Mouse (Mus musculus): ENCODE results near the gene Tmem63b.

The Tmem63b gene

GRCm38 (mm10) chr17:45686716-45687115 is at the start of gene Tmem63b:
TSS of gene Tmem63b (minus strand) at chr17:45686905.
- no peak for DNase-seq (ENCODE audit: low spot score in 2 of 2)

- peak; percentile 48 to 66 for DNase-seq (ENCODE audit: low spot score in 2 of 2)
Observed at GRCm38 (mm10) chr17:45735382-45736310, 48.9 kb upstream of the Tmem63b start.

- no peak for DNase-seq (ENCODE audit: low spot score in 2 of 2)
Observed at GRCm38 (mm10) chr17:45734881-45735280, 48.2 kb upstream of the Tmem63b start.

DNA sequence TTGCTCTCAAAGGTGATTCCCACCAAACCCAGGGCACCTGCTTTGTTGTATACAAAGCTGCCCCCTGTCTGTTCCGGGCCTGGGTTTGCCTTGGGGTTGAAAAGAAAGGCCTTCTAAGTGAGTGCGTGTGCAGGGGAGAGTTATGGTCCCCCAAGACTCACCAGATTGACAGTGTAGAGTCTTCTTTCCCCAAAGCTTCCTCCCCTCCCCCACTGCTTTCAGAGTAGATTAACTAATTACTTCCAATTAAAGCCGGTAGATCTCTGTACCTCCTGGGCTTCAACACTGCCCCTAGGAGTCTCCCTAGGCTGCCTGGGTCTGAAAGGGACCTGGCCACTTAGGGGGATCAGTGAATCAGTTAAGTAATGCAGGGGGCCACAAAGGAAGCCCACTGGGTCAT is 47.6 kb upstream of the Tmem63b start:
- DNase-seq (ENCODE audit: low spot score in 2 of 2), result no peak

- no peak for DNase-seq (ENCODE audit: low spot score in 2 of 2)
Observed at GRCm38 (mm10) chr17:45733735-45734301, 47.1 kb upstream of the Tmem63b start, which contains the start of gene 1600014C23Rik. TSS of gene 1600014C23Rik (minus strand) at chr17:45733844.

DNA sequence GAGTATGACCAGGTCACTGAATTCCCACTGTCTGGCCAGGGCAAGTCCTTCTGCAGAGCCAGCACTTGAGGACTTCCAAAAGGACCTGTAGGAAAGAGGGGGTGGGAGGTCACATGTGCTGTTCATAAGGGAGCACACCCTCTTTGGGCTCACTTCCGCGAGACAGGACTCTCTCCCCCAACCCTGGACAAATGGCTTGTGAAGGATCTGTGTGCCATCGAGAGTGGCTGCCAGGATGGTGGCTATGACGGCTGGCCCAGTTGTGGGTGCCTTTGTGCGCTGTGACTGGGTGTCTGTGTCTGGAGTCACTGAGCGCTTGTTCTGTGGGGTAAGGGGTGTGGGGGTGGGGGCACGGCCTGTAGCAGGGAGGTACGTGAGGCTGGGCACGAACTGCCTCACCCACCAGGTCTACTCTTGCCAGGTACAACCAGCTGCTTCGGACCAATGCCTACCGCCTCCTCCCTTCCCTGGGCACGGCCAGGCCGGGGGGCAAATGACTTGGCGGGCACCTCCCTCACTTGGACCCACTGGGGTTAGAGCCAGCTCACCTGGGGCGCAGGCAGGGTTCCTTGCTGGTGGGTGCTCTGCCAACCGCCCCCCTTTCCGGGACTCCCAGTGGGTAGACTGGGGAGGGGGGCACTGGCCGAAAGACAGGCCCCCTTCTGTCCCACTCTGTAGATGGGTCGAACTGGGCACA is 46.5 kb upstream of the Tmem63b start:
- no peak for DNase-seq (ENCODE audit: low spot score in 2 of 2)

DNA sequence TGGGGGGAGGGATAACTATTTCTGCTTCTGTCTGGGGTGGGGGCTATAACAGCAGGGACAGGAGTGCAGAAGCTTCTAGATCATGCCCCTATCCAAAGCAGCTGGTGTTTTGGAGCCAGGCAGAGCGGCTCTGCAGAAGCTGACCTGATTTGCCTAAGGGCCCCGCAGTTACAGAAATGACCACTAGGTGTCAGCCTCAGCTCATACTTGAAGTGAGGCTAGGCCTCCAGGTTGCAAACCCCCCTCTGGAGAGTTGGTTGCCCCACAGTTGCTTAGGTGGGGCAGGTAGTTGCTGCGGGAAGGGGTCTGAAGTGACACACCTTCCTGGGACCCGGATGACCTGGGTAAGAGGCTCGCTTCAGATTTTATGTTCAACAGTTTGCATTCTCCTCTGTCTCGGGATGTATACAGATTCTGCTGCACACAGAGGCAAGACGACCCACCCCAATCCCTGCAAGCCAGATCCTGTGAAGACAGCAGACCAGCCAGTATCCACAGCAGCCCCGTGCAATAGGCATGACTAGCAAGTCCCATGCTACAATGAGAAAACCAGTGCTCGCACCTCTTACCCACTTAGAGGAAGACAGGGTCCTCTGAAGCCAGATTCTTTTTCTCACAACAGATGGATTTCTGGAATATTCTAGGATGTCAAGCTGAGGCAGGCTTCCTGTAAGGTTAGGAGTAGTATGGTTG is 44.6 kb upstream of the Tmem63b start:
- DNase-seq (ENCODE audit: low spot score in 2 of 2), result peak; percentile 58 to 76

DNA sequence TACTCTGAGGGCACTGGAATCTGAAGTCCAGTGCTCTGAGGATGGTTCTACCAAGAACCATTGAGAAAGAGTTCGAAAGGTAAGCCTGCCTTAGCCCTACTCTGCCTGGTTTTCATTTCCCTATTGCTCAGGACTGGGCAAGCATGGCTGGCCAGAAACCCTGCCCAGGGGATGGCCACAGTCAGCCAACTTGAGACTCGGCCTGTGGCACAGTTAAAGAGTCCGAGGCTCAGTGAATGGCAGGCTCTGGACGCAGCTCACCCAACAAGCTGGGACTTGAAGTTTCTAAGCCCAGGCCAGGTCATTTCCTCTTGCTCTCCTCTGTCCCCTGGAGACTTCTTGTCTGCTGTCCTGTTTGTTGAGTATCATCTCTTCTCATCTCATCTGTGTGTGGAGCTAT is 44.0 kb upstream of the Tmem63b start:
- DNase-seq (ENCODE audit: low spot score in 2 of 2), result no peak

GRCm38 (mm10) chr17:45729387-45729786 is 42.7 kb upstream of the Tmem63b start:
- DNase-seq (ENCODE audit: low spot score in 2 of 2), result no peak

DNA sequence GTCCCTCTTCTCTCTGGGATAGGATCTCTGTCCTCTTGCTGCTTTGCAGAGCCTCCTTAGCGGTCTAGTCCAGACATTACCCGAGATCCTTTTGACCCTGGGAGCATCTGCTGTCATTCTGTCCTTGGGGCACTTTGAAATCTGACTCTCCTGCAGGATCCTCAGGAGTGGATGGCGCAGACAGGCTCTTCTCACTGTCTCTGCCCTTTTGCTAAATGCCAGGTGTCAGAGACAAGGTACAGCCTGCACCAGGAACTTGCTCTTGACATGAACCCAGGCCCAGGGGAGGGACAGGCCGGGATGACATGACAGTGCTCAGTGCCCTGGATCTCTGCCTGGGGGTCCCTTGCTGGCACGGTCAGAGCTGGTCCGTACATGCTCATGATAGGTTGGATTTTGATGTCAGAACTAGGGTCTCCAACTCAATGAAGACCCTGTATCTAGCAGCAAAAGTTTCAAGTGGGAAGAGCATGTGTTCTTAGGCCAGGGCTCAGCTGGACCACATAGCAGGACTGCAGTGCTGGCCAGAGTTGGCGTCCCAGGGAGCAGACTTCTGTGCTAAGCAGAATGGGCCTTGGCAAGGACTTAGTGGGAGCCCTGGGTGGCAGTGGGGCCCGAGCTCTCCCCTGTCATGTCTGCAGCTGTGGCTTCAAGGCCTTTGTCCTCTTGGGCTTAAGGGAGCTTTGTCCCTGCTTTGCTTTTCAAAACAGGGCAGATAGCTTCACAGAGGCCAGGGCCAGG is 41.4 kb upstream of the Tmem63b start:
- no peak for DNase-seq (ENCODE audit: low spot score in 2 of 2)

GRCm38 (mm10) chr17:45727481-45727880 is 40.8 kb upstream of the Tmem63b start:
- no peak for DNase-seq (ENCODE audit: low spot score in 2 of 2)

GRCm38 (mm10) chr17:45726249-45726648 is 39.5 kb upstream of the Tmem63b start:
- DNase-seq (ENCODE audit: low spot score in 2 of 2), result no peak

DNA sequence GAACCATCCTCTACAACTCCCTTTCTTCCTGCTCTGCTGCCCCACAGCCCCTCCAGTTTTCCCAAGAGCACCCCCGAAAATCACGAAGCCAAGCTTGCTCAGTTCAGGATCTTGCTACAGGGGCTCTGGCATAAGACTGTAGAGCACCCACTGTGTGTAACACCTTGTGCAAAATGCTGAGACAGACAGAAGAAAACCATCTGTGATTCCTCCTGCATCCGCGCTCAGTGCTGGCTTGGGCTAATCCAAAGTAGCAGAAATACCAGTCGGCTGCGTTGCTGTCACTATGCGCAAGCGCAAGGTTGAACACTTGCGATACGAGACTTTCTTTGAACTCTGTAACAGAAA is 37.8 kb upstream of the Tmem63b start:
- DNase-seq (ENCODE audit: low spot score in 2 of 2), result no peak

- peak; percentile 31 to 66 for DNase-seq (ENCODE audit: low spot score in 2 of 2)
Observed at GRCm38 (mm10) chr17:45723732-45724573, 37.2 kb upstream of the Tmem63b start.

GRCm38 (mm10) chr17:45718323-45718722 is 31.6 kb upstream of the Tmem63b start:
- DNase-seq (ENCODE audit: low spot score in 2 of 2), result peak; percentile 34 to 62

- no peak for DNase-seq (ENCODE audit: low spot score in 2 of 2)
Observed at GRCm38 (mm10) chr17:45711525-45711924, 24.8 kb upstream of the Tmem63b start.

DNA sequence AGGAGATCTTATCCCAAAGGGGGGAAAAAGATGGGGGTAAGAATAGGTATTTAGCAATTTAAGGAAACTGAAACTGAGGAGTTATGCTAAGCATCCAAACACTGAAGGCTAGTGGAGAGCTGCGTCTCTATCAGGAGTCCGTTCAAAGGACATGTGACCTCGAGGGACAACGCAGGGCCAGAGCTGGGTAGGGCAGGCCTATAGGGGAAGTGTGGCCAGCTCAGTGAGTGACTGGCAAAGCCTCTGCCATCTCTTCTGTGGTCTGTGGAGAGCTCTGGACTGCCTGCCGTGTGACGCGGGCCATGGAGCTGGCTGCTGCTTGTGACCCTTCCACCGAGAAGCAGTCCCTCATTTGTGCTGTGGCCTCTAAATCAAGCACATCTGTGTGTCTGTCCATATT is 23.7 kb upstream of the Tmem63b start:
- DNase-seq (ENCODE audit: low spot score in 2 of 2), result no peak

DNA sequence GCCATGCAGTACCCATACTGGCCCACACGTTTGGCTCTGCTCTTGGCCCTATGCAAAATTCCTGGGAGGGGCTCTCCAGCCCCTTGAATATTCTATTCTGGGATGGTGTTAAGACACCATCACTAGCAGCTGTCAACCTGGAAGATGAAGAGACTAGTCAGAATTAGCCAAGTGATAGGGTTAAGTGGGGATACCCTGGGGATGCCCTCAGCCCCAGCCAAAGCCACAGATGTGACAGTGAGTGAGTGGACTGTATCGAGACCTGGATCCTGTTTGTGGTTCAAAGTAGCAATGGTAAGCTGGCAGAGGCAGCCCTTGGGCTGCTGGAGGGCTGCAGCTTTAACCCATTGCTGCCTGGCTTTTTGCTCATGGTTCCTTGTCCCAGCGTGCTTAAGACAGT is 23.1 kb upstream of the Tmem63b start:
- no peak for DNase-seq (ENCODE audit: low spot score in 2 of 2)

DNA sequence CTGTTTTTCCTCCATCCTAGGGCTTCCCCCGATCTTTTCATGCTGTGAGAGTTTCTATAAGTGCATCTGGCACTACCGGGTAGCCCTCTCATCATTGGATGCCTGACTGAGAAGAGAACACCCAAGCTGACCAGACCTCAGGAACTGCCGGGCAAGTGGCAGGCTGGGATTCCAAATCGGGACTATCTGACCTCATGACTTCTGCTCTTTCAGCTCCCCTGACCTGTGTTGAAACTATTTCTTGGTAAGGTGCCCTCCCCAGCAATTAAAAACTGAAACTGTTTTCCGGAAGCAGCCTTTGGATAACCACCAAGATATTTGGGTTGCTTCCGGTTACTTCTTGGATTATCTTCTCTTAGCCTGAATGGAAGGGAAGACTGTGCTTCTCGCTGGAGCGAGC is 21.5 kb upstream of the Tmem63b start:
- DNase-seq (ENCODE audit: low spot score in 2 of 2), result no peak

DNA sequence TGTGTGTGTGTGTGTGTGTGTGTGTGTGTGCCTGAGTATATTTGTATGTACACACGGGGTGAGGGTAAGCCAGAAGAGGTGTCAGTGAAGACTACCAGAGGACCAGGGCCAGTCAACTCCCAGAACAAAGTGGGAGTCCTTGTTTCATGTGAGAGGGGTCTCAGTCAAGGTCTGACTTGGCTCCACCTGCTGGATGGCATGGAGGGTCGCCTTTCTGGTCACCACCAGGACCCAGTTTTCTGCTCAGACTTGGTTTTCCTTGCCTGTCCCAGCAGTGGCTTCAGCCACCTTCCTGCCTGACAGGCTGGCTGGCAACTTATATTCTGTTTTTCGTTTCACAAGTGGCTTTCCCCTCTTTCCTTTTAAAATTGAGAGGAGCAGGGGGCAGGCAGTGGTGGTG is 20.7 kb upstream of the Tmem63b start:
- no peak for DNase-seq (ENCODE audit: low spot score in 2 of 2)

Measured in spleen, postnatal 14 days (tissue).